Mouse (Mus musculus): ENCODE results near the gene Banp. TPM values are rescaled to one million over a fixed set of nuclear protein-coding genes. Genes with fewer than 3 reads are reported as not detected.

Gene Banp
- polyA plus RNA-seq, 1 experiment from 2014 or later: 49.1 TPM

- Histone ChIP-seq H3K9ac (peak overlapping the region; percentile 62), H3K27ac (peak overlapping the region; percentile 90), H3K4me3 (replicated peaks) (peak overlapping the region; percentile 34), H3K36me3 (replicated peaks) (no peaks in the 10 kb centered on the region), H3K4me2 (peak overlapping the region; percentile 64), H3K27me3 (no peaks in the 10 kb centered on the region), H3K4me1 (peaks cover 41% of the 10 kb centered on the region), H3K9me3 (no peaks in the 10 kb centered on the region)
- WGBS: 28% methylated on average over 19 of the region's 19 CpGs
- ATAC-seq (ENCODE audit: low FRiP score): no peak
Measured at GRCm38 (mm10) chr8:121947047-121947752, 2.4 kb upstream of the Banp start.

GRCm38 (mm10) chr8:121947753-121948141 is 1.8 kb upstream of the Banp start:
- Histone ChIP-seq H3K9ac (peak overlapping the region; percentile 62), H3K4me1 (peaks cover 47% of the 10 kb centered on the region), H3K9me3 (no peaks in the 10 kb centered on the region), H3K36me3 (replicated peaks) (no peaks in the 10 kb centered on the region), H3K27me3 (no peaks in the 10 kb centered on the region), H3K27ac (peak overlapping the region; percentile 90), H3K4me3 (replicated peaks) (peak overlapping the region; percentile 34), H3K4me2 (peak overlapping the region; percentile 64)
- under 1% methylated on average over 18 of the region's 18 CpGs for WGBS
- peak; percentile 30; the same call in 1 of the 2 replicates for ATAC-seq (ENCODE audit: low FRiP score)

GRCm38 (mm10) chr8:121948321-121949145 is 1.0 kb upstream of the Banp start:
- Histone ChIP-seq H3K4me1 (peaks cover 51% of the 10 kb centered on the region), H3K9me3 (no peaks in the 10 kb centered on the region), H3K4me2 (peak overlapping the region; percentile 64), H3K27me3 (no peaks in the 10 kb centered on the region), H3K36me3 (replicated peaks) (peaks cover 2% of the 10 kb centered on the region; the same call in 1 of the 2 replicates), H3K4me3 (replicated peaks) (peak overlapping the region; percentile 34), H3K27ac (peak overlapping the region; percentile 90), H3K9ac (peak overlapping the region; percentile 50; the same call in 1 of the 2 replicates)
- WGBS: 58% methylated on average over 19 of the region's 19 CpGs
- ATAC-seq (ENCODE audit: low FRiP score): no peak

GRCm38 (mm10) chr8:121949941-121950748 is 595 bp downstream of the Banp start:
- ATAC-seq (ENCODE audit: low FRiP score): peak; percentile 94
- WGBS: under 1% methylated on average over 66 of the region's 66 CpGs
- H3K4me3 ChIP-seq (replicated peaks): peak overlapping the region; percentile 90
- peaks cover 51% of the 10 kb centered on the region for H3K4me1 ChIP-seq
- peak overlapping the region; percentile 99 for H3K9ac ChIP-seq
- H3K4me2 ChIP-seq: peak overlapping the region; percentile 95
- no peaks in the 10 kb centered on the region for H3K27me3 ChIP-seq
- H3K9me3 ChIP-seq: no peaks in the 10 kb centered on the region
- H3K36me3 ChIP-seq (replicated peaks): peaks cover 18% of the 10 kb centered on the region
- H3K27ac ChIP-seq: peak overlapping the region; percentile 96

- H3K4me2 ChIP-seq: peak overlapping the region; percentile 95
- H3K36me3 ChIP-seq (replicated peaks): peaks cover 25% of the 10 kb centered on the region
- no peaks in the 10 kb centered on the region for H3K9me3 ChIP-seq
- no peaks in the 10 kb centered on the region for H3K27me3 ChIP-seq
- H3K9ac ChIP-seq: peak overlapping the region; percentile 99
- ATAC-seq (ENCODE audit: low FRiP score): peak; percentile 4
- peak overlapping the region; percentile 90 for H3K4me3 ChIP-seq (replicated peaks)
- H3K4me1 ChIP-seq: peaks cover 53% of the 10 kb centered on the region
- H3K27ac ChIP-seq: peak overlapping the region; percentile 96
- WGBS: 1% methylated on average over 68 of the region's 97 CpGs
Measured at GRCm38 (mm10) chr8:121950749-121951655, 1.5 kb downstream of the Banp start.

DNA sequence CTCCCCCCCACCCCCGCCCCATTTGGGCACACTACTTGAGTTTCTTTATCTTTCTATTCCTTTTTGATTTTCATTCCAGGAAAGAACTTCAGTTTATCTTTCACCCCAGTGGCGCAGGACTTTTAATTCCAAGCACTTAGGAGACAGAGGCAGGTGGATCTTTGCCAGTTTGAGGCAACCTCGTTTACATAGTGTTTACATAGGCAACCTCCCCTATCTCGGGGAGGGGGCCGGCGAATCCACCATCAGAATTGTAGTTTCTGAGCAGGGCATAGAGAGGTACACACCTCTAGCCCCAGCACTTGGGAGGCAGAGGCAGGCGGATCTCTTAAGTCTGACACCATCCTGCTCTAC is 2.1 kb downstream of the Banp start:
- no peak overlapping the region for H3K27ac ChIP-seq
- 39% methylated on average over 7 of the region's 7 CpGs for WGBS
- peaks cover 30% of the 10 kb centered on the region for H3K36me3 ChIP-seq (replicated peaks)
- no peaks in the 10 kb centered on the region for H3K9me3 ChIP-seq
- peak overlapping the region; percentile 95 for H3K4me2 ChIP-seq
- peak overlapping the region; percentile 99 for H3K9ac ChIP-seq
- ATAC-seq (ENCODE audit: low FRiP score): no peak
- peaks cover 52% of the 10 kb centered on the region for H3K4me1 ChIP-seq
- no peaks in the 10 kb centered on the region for H3K27me3 ChIP-seq
- peak overlapping the region; percentile 90 for H3K4me3 ChIP-seq (replicated peaks)

DNA sequence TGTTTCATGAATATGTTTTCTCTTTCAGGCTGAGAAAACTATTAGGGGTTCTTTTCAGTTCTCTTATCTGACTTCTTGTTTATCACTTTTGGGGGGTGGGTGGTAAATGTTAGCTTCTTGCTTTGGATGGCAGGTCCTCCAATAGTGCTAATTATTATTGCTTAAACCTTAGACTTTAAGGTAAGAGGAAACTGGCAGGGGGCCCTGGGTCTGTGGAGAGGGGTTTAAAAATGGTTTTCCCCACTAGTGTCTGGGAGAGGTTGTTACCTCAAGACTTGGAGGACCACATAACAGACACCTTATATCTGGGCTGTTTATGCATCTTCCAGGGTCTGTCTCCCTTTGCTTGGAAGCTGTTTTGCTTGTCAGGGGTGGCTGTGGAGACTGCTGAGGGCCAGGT is 2.6 kb downstream of the Banp start:
- Histone ChIP-seq H3K27ac (peak overlapping the region; percentile 19; the same call in 1 of the 2 replicates), H3K9ac (peak overlapping the region; percentile 99), H3K27me3 (no peaks in the 10 kb centered on the region), H3K4me3 (replicated peaks) (peak overlapping the region; percentile 90), H3K4me2 (peak overlapping the region; percentile 95), H3K4me1 (peaks cover 47% of the 10 kb centered on the region), H3K9me3 (no peaks in the 10 kb centered on the region), H3K36me3 (replicated peaks) (peaks cover 30% of the 10 kb centered on the region)
- ATAC-seq (ENCODE audit: low FRiP score): no peak

DNA sequence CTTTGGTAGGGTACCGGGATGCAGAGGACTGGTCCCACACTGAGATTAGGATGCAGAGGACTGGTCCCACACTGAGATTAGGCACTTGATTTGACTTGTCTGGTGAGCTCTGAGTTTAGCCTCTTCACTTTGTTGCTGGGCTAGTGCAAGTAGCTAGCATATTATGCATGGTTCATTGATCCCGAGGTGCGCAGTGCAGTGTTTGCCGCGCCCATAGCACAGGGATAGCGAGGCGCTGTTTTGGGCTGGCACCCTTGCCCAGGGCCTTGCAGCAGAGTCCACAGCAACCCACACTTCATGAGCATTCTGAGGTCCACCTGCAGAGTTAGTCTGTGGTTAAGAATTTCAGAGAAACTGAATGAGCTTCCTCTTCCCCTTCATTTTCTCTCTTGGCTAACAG is 3.2 kb downstream of the Banp start:
- peaks cover 30% of the 10 kb centered on the region for H3K36me3 ChIP-seq (replicated peaks)
- H3K9me3 ChIP-seq: no peaks in the 10 kb centered on the region
- no peaks in the 10 kb centered on the region for H3K27me3 ChIP-seq
- ATAC-seq (ENCODE audit: low FRiP score): no peak
- H3K4me2 ChIP-seq: peak overlapping the region; percentile 95
- H3K4me3 ChIP-seq (replicated peaks): 0 out of 2 replicates have a peak overlapping the region, but pooled peaks have one; percentile 11
- 84% methylated on average over 7 of the region's 7 CpGs for WGBS
- peaks cover 40% of the 10 kb centered on the region for H3K4me1 ChIP-seq
- H3K27ac ChIP-seq: no peak overlapping the region
- H3K9ac ChIP-seq: peak overlapping the region; percentile 99; the same call in 1 of the 2 replicates

GRCm38 (mm10) chr8:121953821-121954545 is 4.4 kb downstream of the Banp start:
- Histone ChIP-seq H3K27ac (no peak overlapping the region), H3K36me3 (replicated peaks) (peaks cover 30% of the 10 kb centered on the region), H3K4me1 (peaks cover 28% of the 10 kb centered on the region), H3K9me3 (no peaks in the 10 kb centered on the region), H3K4me3 (replicated peaks) (no peak overlapping the region), H3K4me2 (no peak overlapping the region), H3K27me3 (no peaks in the 10 kb centered on the region), H3K9ac (no peak overlapping the region)
- ATAC-seq (ENCODE audit: low FRiP score): no peak
- 85% methylated on average over 3 of the region's 3 CpGs for WGBS

DNA sequence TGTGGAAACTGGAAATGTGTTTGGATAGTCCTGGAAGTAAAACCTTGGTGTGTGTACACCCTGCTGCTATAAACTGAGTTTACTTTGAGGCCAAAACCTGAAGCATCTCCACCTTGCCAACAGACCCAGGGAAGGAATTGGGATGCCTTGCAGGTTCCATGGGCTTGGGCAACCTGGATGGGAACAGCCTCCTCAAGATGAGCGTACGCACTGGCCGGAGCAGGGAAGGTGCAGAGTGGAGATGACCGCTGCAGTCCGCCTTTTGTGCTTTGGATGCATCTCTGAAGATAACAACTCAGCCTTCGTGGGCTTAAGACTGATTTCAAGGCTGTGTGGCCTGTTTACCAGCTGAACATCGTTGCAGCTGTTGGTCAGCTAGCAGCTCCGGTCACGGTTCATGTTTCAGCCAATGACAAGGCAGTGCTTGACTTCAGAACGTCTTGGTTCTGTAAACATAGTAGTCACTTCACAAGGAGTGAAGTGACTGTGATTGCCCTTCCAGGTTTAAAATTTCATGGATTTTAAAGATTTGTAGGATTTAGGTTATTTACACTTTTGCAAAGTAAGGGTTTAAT is 5.5 kb downstream of the Banp start:
- H3K9ac ChIP-seq: no peak overlapping the region
- no peak overlapping the region for H3K27ac ChIP-seq
- WGBS: 88% methylated on average over 10 of the region's 10 CpGs
- no peaks in the 10 kb centered on the region for H3K9me3 ChIP-seq
- ATAC-seq (ENCODE audit: low FRiP score): no peak
- H3K27me3 ChIP-seq: no peaks in the 10 kb centered on the region
- H3K4me2 ChIP-seq: no peak overlapping the region
- peaks cover 30% of the 10 kb centered on the region for H3K36me3 ChIP-seq (replicated peaks)
- peaks cover 22% of the 10 kb centered on the region for H3K4me1 ChIP-seq
- no peak overlapping the region for H3K4me3 ChIP-seq (replicated peaks)

Data from forebrain, embryonic 12.5 days (tissue).